In the genomic region with DNA sequence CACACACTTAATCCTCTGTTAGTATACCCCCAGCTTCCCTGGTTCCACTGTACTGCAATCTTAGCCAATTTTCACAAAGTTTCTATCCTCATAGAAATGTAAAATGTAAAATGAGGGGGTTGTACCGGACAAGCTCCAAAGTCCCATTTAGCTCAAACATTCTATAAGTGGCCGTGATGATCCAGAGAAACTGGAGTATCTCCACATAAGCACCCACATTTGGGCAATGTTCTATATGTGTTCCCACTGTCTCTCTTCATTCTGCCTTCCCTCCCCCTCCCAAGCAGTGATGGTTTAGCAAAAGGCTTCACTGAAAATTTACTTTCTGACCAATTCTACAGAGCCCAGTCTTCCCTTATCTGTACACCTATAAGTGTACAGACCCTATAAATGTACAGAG, we compare ENCODE assay signal across 28 mouse cellular contexts. TPM values are rescaled to one million over a fixed set of nuclear protein-coding genes. Genes with fewer than 3 reads are reported as not detected.
A peak's percentile ranks its signal among the peaks of the same experiment; 100 is the strongest.
DNase-seq lines count a peak whose midpoint lies in the region; ATAC-seq and TF ChIP-seq lines count a peak whose summit lies in the region.
"Had no signal": no experiment of that assay in that cellular context is flagged by ENCODE, and none has a peak within 500 bp of the region (broad histone marks: within the 10 kb centered on the region; RNA-seq: fewer than 3 reads in every experiment).

No protein-coding gene starts in this region.

- no peak overlapping the region for H3K27ac ChIP-seq in forebrain, postnatal 0 days (ENCODE audit: low read depth, low read length)
- H3K27ac ChIP-seq: embryonic facial prominence, embryonic 13.5 days; embryonic facial prominence, embryonic 15.5 days; forebrain, embryonic 12.5 days had no signal

- H3K36me3 ChIP-seq in forebrain, postnatal 0 days (ENCODE audit: insufficient read depth), result no peaks in the 10 kb centered on the region
- H3K36me3 ChIP-seq: embryonic facial prominence, embryonic 13.5 days; embryonic facial prominence, embryonic 15.5 days; forebrain, embryonic 10.5 days; forebrain, embryonic 12.5 days; G1E had no signal

- H3K4me3 ChIP-seq in forebrain, postnatal 0 days (ENCODE audit: low read depth, low read length), result no peak overlapping the region
- H3K4me3 ChIP-seq: embryonic facial prominence, embryonic 13.5 days; embryonic facial prominence, embryonic 15.5 days; erythroblast, embryonic 14.5 days; forebrain, embryonic 12.5 days had no signal

- WGBS in forebrain, postnatal 0 days, result 78% methylated on average over 2 of the region's 2 CpGs

- no peak for DNase-seq in frontal cortex, postnatal 25 days (ENCODE audit: low spot score in 2 of 2)
- peak; percentile 16 for DNase-seq in left cerebral cortex, adult 11 months (ENCODE audit: low spot score)
- no peak for DNase-seq in left cerebral cortex, postnatal 36 days (ENCODE audit: low spot score in 2 of 2)
- peak; percentile 19 to 60 for DNase-seq in left cerebral cortex, postnatal 14 days (ENCODE audit: low spot score in 2 of 2)
- DNase-seq in left cerebral cortex, postnatal 10 days (ENCODE audit: extremely low spot score in 1 of 2, low spot score in 2 of 2), result no peak
- DNase-seq in brain, adult 2 months (ENCODE audit: low read depth, low spot score), result peak; percentile 63
- DNase-seq in forebrain, postnatal 0 days, result no peak
- DNase-seq: adrenal gland, adult 8-10 months; adrenal gland, postnatal 14 days; adrenal gland, postnatal 36 days; B cell, adult 2 months; cerebellum, adult 11 months; cerebellum, adult 18-20 months; cerebellum, adult 8-10 months; cerebellum, adult 9-11 months; cerebellum, postnatal 14 days; cerebellum, postnatal 36 days had no signal

- intact Hi-C loops in left cerebral cortex, postnatal 36 days (cut with DNase I), result no loop called here
- intact Hi-C loops in left cerebral cortex, postnatal 14 days (cut with DNase I), result loop anchor here (5.0 kb wide), 1 partner anchor 47 kb away; no protein-coding TSS in a partner anchor
- intact Hi-C loops in left cerebral cortex, postnatal 10 days (cut with DNase I), result loop anchor here (5.0 kb wide), 1 partner anchor 52 kb away; no protein-coding TSS in a partner anchor

- no peak for TF ChIP-seq CTCF in forebrain, postnatal 0 days (IDR thresholded peaks at IDR 0.05; ENCODE audit: low read depth)

- H3K27me3 ChIP-seq in forebrain, postnatal 0 days (ENCODE audit: insufficient read depth, low read length), result no peaks in the 10 kb centered on the region; the same call in 1 of the 2 replicates
- H3K27me3 ChIP-seq: forebrain, embryonic 12.5 days had no signal

- H3K4me2 ChIP-seq in forebrain, postnatal 0 days (ENCODE audit: low read depth), result no peak overlapping the region
- H3K4me2 ChIP-seq: embryonic facial prominence, embryonic 13.5 days; embryonic facial prominence, embryonic 15.5 days had no signal

- H3K4me1 ChIP-seq in forebrain, postnatal 0 days (ENCODE audit: insufficient read depth), result no peaks in the 10 kb centered on the region
- H3K4me1 ChIP-seq: embryonic facial prominence, embryonic 13.5 days; embryonic facial prominence, embryonic 15.5 days had no signal

- H3K9ac ChIP-seq in forebrain, postnatal 0 days, result no peak overlapping the region
- H3K9ac ChIP-seq: embryonic facial prominence, embryonic 13.5 days; embryonic facial prominence, embryonic 15.5 days; forebrain, embryonic 12.5 days had no signal

- H3K9me3 ChIP-seq in forebrain, postnatal 0 days (ENCODE audit: low read length), result no peaks in the 10 kb centered on the region
- H3K9me3 ChIP-seq: embryonic facial prominence, embryonic 13.5 days; embryonic facial prominence, embryonic 15.5 days; forebrain, embryonic 10.5 days; forebrain, embryonic 12.5 days; G1E had no signal

- peak; percentile 99 for ATAC-seq in frontal cortex, adult (ENCODE audit: low TSS enrichment)
- ATAC-seq in forebrain, postnatal 0 days, result no peak
- ATAC-seq: activated CD4-positive, CD25-positive, alpha-beta regulatory T cell, adult 4 months; CD4-positive, CD25-positive, alpha-beta regulatory T cell, adult 4 months; forebrain, embryonic 14.5 days; Patski had no signal

RNA-seq across cellular contexts. Expression of a gene that starts 27.1 kb away (rescaled TPM):
- 10 to 100 TPM; 69.6 to 76.1 TPM for total RNA-seq in left cerebral cortex, postnatal 36 days (2021)
- 10 to 100 TPM; 73.0 to 79.2 TPM for total RNA-seq in left cerebral cortex, postnatal 14 days (2021)
- 10 to 100 TPM; 75.3 to 78.2 TPM for total RNA-seq in left cerebral cortex, postnatal 10 days (2021)
- total RNA-seq in forebrain, postnatal 0 days (2014; rRNA removed), result 64.1 and 75.8 TPM in 2 replicates
- 134 and 142 TPM in 2 replicates for polyA plus RNA-seq in forebrain, postnatal 0 days (2015; fragmentation: Nextera tagmentation; extraction: Ambion mirVana)

Comparison
In these comparisons a context has a peak if more than half of its experiments do, and no peak if none do; other contexts are left out.
1. DNase-seq: peak in left cerebral cortex, adult 11 months (single experiment), left cerebral cortex, postnatal 14 days (2 of 2) and brain, adult 2 months (single experiment); none in frontal cortex, postnatal 25 days (0 of 2), left cerebral cortex, postnatal 36 days (0 of 2), left cerebral cortex, postnatal 10 days (0 of 2) and forebrain, postnatal 0 days (single experiment).